ENCODE assay signal across 8 mouse cellular contexts in the genomic region with DNA sequence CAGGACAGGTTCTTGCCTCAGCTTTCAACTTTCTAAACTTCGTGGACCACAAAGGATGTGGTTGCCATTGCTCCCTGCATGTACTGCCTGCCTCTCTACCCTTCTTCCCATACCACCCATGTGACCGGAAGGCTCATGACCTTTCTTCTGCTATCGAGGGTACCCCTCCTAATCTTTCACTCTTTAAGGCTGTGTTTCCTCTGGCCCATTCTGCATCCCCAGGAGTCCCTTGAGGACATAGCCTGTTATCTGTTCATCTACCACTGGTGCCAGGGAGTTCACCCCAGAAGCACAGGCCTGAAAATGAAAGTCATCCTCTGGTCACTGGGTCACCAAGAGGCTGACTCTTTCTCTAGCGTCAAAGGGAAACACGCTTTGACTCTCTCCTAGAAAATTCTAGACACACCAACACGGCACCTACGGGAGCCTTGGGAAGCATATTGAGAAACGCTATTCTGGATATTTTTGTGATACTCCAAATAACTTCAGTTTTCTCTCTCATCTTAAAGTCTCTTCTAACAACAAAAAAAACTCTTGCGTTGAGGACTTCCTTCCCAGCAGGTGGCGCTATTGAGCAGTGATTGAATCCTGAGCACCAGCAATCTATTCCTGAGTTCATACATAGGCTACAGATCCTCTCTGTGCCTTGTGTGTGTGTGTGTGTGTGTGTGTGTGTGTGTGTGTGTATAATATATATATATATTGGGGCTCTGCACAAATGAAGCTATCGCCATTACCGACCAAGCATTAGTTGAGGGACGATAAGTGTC. TPM values are rescaled to one million over a fixed set of nuclear protein-coding genes. Genes with fewer than 3 reads are reported as not detected.
DNase-seq lines count a peak whose midpoint lies in the region; ATAC-seq and TF ChIP-seq lines count a peak whose summit lies in the region.

No protein-coding gene starts in this region.

- no peak overlapping the region for H3K27ac ChIP-seq in heart, adult 2 months
- H3K27ac ChIP-seq in heart, embryonic 12.5 days (ENCODE audit: poor library complexity, severe bottlenecking), result no peak overlapping the region
- no peak overlapping the region for H3K27ac ChIP-seq in forebrain, embryonic 11.5 days (ENCODE audit: low read depth, low read length)
- no peak overlapping the region for H3K27ac ChIP-seq in hindbrain, embryonic 15.5 days (replicated peaks)
- H3K27ac ChIP-seq in limb, embryonic 10.5 days, result no peak overlapping the region
- no peak overlapping the region for H3K27ac ChIP-seq in midbrain, embryonic 16.5 days (ENCODE audit: low read length)

- no peaks in the 10 kb centered on the region for H3K27me3 ChIP-seq in heart, adult 2 months (ENCODE audit: control insufficient read depth, insufficient read depth, low read length)
- H3K27me3 ChIP-seq in heart, embryonic 12.5 days (replicated peaks), result 0 out of 2 replicates have a peak, but pooled peaks cover 4% of the 10 kb centered on the region
- no peaks in the 10 kb centered on the region for H3K27me3 ChIP-seq in forebrain, embryonic 11.5 days (ENCODE audit: control insufficient read depth, insufficient read depth, low read length)
- 0 out of 2 replicates have a peak, but pooled peaks cover 5% of the 10 kb centered on the region for H3K27me3 ChIP-seq in hindbrain, embryonic 15.5 days
- H3K27me3 ChIP-seq in limb, embryonic 10.5 days (ENCODE audit: low read depth, poor library complexity, severe bottlenecking), result peaks cover 20% of the 10 kb centered on the region; the same call in 1 of the 2 replicates
- no peaks in the 10 kb centered on the region for H3K27me3 ChIP-seq in midbrain, embryonic 16.5 days (ENCODE audit: control insufficient read depth, insufficient read depth, low read depth, low read length)

- intact Hi-C loops in heart, adult 2 months (cut with DNase I), result loop anchor here (1.0 kb wide), 1 partner anchor 224 kb away; no protein-coding TSS in a partner anchor

- H3K4me3 ChIP-seq in heart, adult 2 months, result no peak overlapping the region
- H3K4me3 ChIP-seq in heart, embryonic 12.5 days, result no peak overlapping the region
- H3K4me3 ChIP-seq in forebrain, embryonic 11.5 days (ENCODE audit: low read depth, low read length), result no peak overlapping the region
- no peak overlapping the region for H3K4me3 ChIP-seq in hindbrain, embryonic 15.5 days
- no peak overlapping the region for H3K4me3 ChIP-seq in limb, embryonic 10.5 days
- H3K4me3 ChIP-seq in midbrain, embryonic 16.5 days (ENCODE audit: low read depth, low read length), result no peak overlapping the region

- no peak for TF ChIP-seq POLR2A in heart, adult 2 months (IDR thresholded peaks at IDR 0.05; ENCODE audit: insufficient read depth, low read depth, low read length)

- ATAC-seq in heart, embryonic 12.5 days (ENCODE audit: insufficient number of reproducible peaks, low FRiP score), result no peak
- 0 out of 2 replicates have a peak, but pooled peaks have one; percentile 58 for ATAC-seq in forebrain, embryonic 11.5 days (replicated peaks; ENCODE audit: low FRiP score)
- 0 out of 2 replicates have a peak, but pooled peaks have one; percentile 37 for ATAC-seq in hindbrain, embryonic 15.5 days (ENCODE audit: low FRiP score, low read depth)
- ATAC-seq in midbrain, embryonic 16.5 days, result peak; percentile 59; the same call in 1 of the 2 replicates

- H3K4me2 ChIP-seq in heart, embryonic 12.5 days, result no peak overlapping the region
- H3K4me2 ChIP-seq in forebrain, embryonic 11.5 days (ENCODE audit: low read depth, low read length, severe bottlenecking), result no peak overlapping the region
- no peak overlapping the region for H3K4me2 ChIP-seq in hindbrain, embryonic 15.5 days
- no peak overlapping the region for H3K4me2 ChIP-seq in midbrain, embryonic 16.5 days (ENCODE audit: low read length)

- H3K9ac ChIP-seq in heart, adult 2 months (ENCODE audit: low read depth, low read length), result no peak overlapping the region
- H3K9ac ChIP-seq in heart, embryonic 12.5 days, result no peak overlapping the region
- H3K9ac ChIP-seq in forebrain, embryonic 11.5 days (ENCODE audit: low read length), result no peak overlapping the region
- H3K9ac ChIP-seq in hindbrain, embryonic 15.5 days, result no peak overlapping the region
- no peak overlapping the region for H3K9ac ChIP-seq in midbrain, embryonic 16.5 days (ENCODE audit: low read depth, low read length)

- TF ChIP-seq CTCF in heart, adult 2 months (IDR thresholded peaks at IDR 0.05), result peak; percentile 75

- H3K36me3 ChIP-seq in heart, adult 2 months (ENCODE audit: control insufficient read depth, insufficient read depth, low read length), result no peaks in the 10 kb centered on the region
- H3K36me3 ChIP-seq in heart, embryonic 12.5 days, result no peaks in the 10 kb centered on the region
- no peaks in the 10 kb centered on the region for H3K36me3 ChIP-seq in forebrain, embryonic 11.5 days (ENCODE audit: control insufficient read depth, insufficient read depth, low read length)
- no peaks in the 10 kb centered on the region for H3K36me3 ChIP-seq in hindbrain, embryonic 15.5 days
- no peaks in the 10 kb centered on the region for H3K36me3 ChIP-seq in limb, embryonic 10.5 days
- no peaks in the 10 kb centered on the region for H3K36me3 ChIP-seq in midbrain, embryonic 16.5 days (ENCODE audit: control insufficient read depth, insufficient read depth, low read length)

- 32% methylated on average over 13 of the region's 13 CpGs for WGBS in heart, adult 2 months
- WGBS in heart, embryonic 12.5 days, result 37% methylated on average over 13 of the region's 13 CpGs
- 48% methylated on average over 13 of the region's 13 CpGs for WGBS in forebrain, embryonic 11.5 days
- WGBS in hindbrain, embryonic 15.5 days, result 43% methylated on average over 13 of the region's 13 CpGs
- WGBS in limb, embryonic 10.5 days, result 41% methylated on average over 13 of the region's 13 CpGs
- 42% methylated on average over 13 of the region's 13 CpGs for WGBS in midbrain, embryonic 16.5 days

- no peaks in the 10 kb centered on the region for H3K79me2 ChIP-seq in heart, adult 2 months (replicated peaks; ENCODE audit: control insufficient read depth, insufficient read depth, low read length)

- no peaks in the 10 kb centered on the region for H3K4me1 ChIP-seq in heart, adult 2 months (ENCODE audit: control insufficient read depth, insufficient read depth, low read length)
- no peaks in the 10 kb centered on the region for H3K4me1 ChIP-seq in heart, embryonic 12.5 days (replicated peaks)
- no peaks in the 10 kb centered on the region for H3K4me1 ChIP-seq in forebrain, embryonic 11.5 days (replicated peaks; ENCODE audit: control insufficient read depth, insufficient read depth, low read length)
- H3K4me1 ChIP-seq in hindbrain, embryonic 15.5 days (replicated peaks), result peaks cover 13% of the 10 kb centered on the region
- peaks cover 8% of the 10 kb centered on the region for H3K4me1 ChIP-seq in limb, embryonic 10.5 days
- peaks cover 14% of the 10 kb centered on the region; the same call in 1 of the 2 replicates for H3K4me1 ChIP-seq in midbrain, embryonic 16.5 days (ENCODE audit: control insufficient read depth, insufficient read depth, low read length)

- 0 out of 2 replicates have a peak, but pooled peaks cover 7% of the 10 kb centered on the region for H3K9me3 ChIP-seq in heart, embryonic 12.5 days (replicated peaks)
- H3K9me3 ChIP-seq in forebrain, embryonic 11.5 days (ENCODE audit: control insufficient read depth, low read length), result no peaks in the 10 kb centered on the region
- no peaks in the 10 kb centered on the region for H3K9me3 ChIP-seq in hindbrain, embryonic 15.5 days
- H3K9me3 ChIP-seq in limb, embryonic 10.5 days (replicated peaks), result no peaks in the 10 kb centered on the region
- no peaks in the 10 kb centered on the region for H3K9me3 ChIP-seq in midbrain, embryonic 16.5 days (replicated peaks; ENCODE audit: control insufficient read depth, low read length, poor library complexity, severe bottlenecking)

- peak; percentile 50 to 66 for DNase-seq in heart, adult 2 months
- peak; percentile 92 for DNase-seq in brain, adult 2 months (ENCODE audit: low read depth, low spot score)
- peak; percentile 88 for DNase-seq in forebrain, embryonic 11.5 days (ENCODE audit: low spot score)
- peak; percentile 90 for DNase-seq in limb, embryonic 10.5 days (ENCODE audit: low spot score)
- peak; percentile 62 to 89 for DNase-seq in spleen, postnatal 10 days (ENCODE audit: low spot score in 2 of 2)

- TF ChIP-seq EP300 in heart, adult 2 months (IDR thresholded peaks at IDR 0.05; ENCODE audit: insufficient read depth, low read depth, low read length), result no peak

RNA-seq across cellular contexts. Expression of a gene that starts 21.4 kb away (rescaled TPM):
- total RNA-seq in heart, adult 2 months (2021), result under 1 TPM in 1 of 2 experiments, not detected in 1; 0.14 TPM
- polyA plus RNA-seq in heart, adult 2 months (2012; rRNA removed), result 0.41 and 0.84 TPM in 2 replicates
- polyA plus RNA-seq in heart, embryonic 12.5 days (2016; fragmentation: Nextera tagmentation; extraction: Ambion mirVana), result 0.31 and 0.40 TPM in 2 replicates
- polyA plus RNA-seq in forebrain, embryonic 11.5 days (2014; fragmentation: Nextera tagmentation; extraction: Ambion mirVana), result 0.32 and 0.47 TPM in 2 replicates
- polyA plus RNA-seq in hindbrain, embryonic 15.5 days (2015; fragmentation: Nextera tagmentation; extraction: Ambion mirVana), result 4.3 and 7.4 TPM in 2 replicates
- 0.84 and 1.2 TPM in 2 replicates for polyA plus RNA-seq in limb, embryonic 10.5 days (2016; fragmentation: Nextera tagmentation; extraction: Ambion mirVana)
- 5.7 and 10.5 TPM in 2 replicates for polyA plus RNA-seq in midbrain, embryonic 16.5 days (2015; fragmentation: Nextera tagmentation; extraction: Ambion mirVana)

RNA-seq across cellular contexts. Expression of a gene that starts 32.7 kb away (rescaled TPM):
- total RNA-seq in heart, adult 2 months (2021), result 1 to 10 TPM; 2.6 to 2.8 TPM
- polyA plus RNA-seq in heart, adult 2 months (2012; rRNA removed), result 13.6 and 15.8 TPM in 2 replicates
- polyA plus RNA-seq in heart, embryonic 12.5 days (2016; fragmentation: Nextera tagmentation; extraction: Ambion mirVana), result 3.5 and 4.8 TPM in 2 replicates
- polyA plus RNA-seq in forebrain, embryonic 11.5 days (2014; fragmentation: Nextera tagmentation; extraction: Ambion mirVana), result 3.5 and 4.8 TPM in 2 replicates
- 2.4 and 2.6 TPM in 2 replicates for polyA plus RNA-seq in hindbrain, embryonic 15.5 days (2015; fragmentation: Nextera tagmentation; extraction: Ambion mirVana)
- polyA plus RNA-seq in limb, embryonic 10.5 days (2016; fragmentation: Nextera tagmentation; extraction: Ambion mirVana), result 3.3 and 4.3 TPM in 2 replicates
- 1.3 and 1.4 TPM in 2 replicates for polyA plus RNA-seq in midbrain, embryonic 16.5 days (2015; fragmentation: Nextera tagmentation; extraction: Ambion mirVana)
